Mouse (Mus musculus) CD8-positive naive resting alpha-beta T cell, adult 2 months (primary cell): ENCODE measurements around the gene Emp2.

Source experiments
- DNase-seq, 2 experiments: peaks; one replicate each; pipeline ENCODE4 v3.0.0; 2022; ENCODE audit warnings: low read depth in 2 of 2, low spot score in 2 of 2

The Emp2 gene

GRCm38 (mm10) chr16:10236601-10237000, 77.2 kb downstream of the Emp2 start:
- no peak for DNase-seq
